Mouse (Mus musculus) testis, adult 2 months (tissue): ENCODE data around the gene Pbld1.

Source experiments
- CTCF ChIP-seq: fragments of 200-500 bp; IDR thresholded peaks from 2 replicates; pipeline ENCODE4 v1.5.1; 2012; ENCODE audit warnings: low read depth, mild to moderate bottlenecking, inconsistent platforms, low read length, moderate library complexity; ENCODE audit not compliant: control insufficient read depth, insufficient read depth, insufficient replicate concordance
- POLR2A ChIP-seq: fragments of 200-500 bp; IDR thresholded peaks from 2 replicates; pipeline ENCODE4 v1.6.1; 2012; ENCODE audit warnings: low read depth, mild to moderate bottlenecking, inconsistent platforms, low read length, moderate library complexity; ENCODE audit not compliant: control insufficient read depth

- TF ChIP-seq CTCF (no peak), POLR2A (no peak)
Measured at GRCm38 (mm10) chr10:63113027-63113604, 53.2 kb downstream of the Pbld1 start.
